Mouse (Mus musculus) heart, embryonic 16.5 days (tissue): Measurements from ENCODE around the gene Ror2. TPM values are rescaled to one million over a fixed set of nuclear protein-coding genes. Genes with fewer than 3 reads are reported as not detected.

ENCODE experiments used
- ATAC-seq: fragments of 200-750 bp; cut with Nextera tagmentation; replicated peaks from 2 replicates; pipeline ENCODE4 v1.8.0; 2017; ENCODE audit warnings: moderate number of reproducible peaks; ENCODE audit not compliant: insufficient read depth, low FRiP score; ENCODE audit errors: extremely low read depth
- H3K27ac ChIP-seq: fragments of 300-500 bp; sonication (generic); 2 replicates; pipeline ENCODE4 v1.5.1; 2014; ENCODE audit warnings: mild to moderate bottlenecking, low read length, control low read depth, moderate library complexity
- H3K27me3 ChIP-seq: fragments of 300-500 bp; sonication (generic); 2 replicates; pipeline ENCODE4 v1.6.1; 2014; ENCODE audit warnings: low read length, mixed read lengths; ENCODE audit not compliant: control insufficient read depth, insufficient read depth
- H3K36me3 ChIP-seq: fragments of 300-500 bp; sonication (generic); 2 replicates; pipeline ENCODE4 v1.6.1; 2014; ENCODE audit not compliant: control insufficient read depth, insufficient read depth
- H3K4me1 ChIP-seq: fragments of 300-500 bp; sonication (generic); 2 replicates; pipeline ENCODE4 v1.6.1; 2014; ENCODE audit warnings: low read length, mixed read lengths; ENCODE audit not compliant: control insufficient read depth, insufficient read depth
- H3K4me2 ChIP-seq: fragments of 300-500 bp; sonication (generic); 2 replicates; pipeline ENCODE4 v1.6.1; 2014; ENCODE audit warnings: low read depth, mild to moderate bottlenecking, control low read depth, low read length
- H3K4me3 ChIP-seq: fragments of 300-500 bp; sonication (generic); 2 replicates; pipeline ENCODE4 v1.5.1; 2014; ENCODE audit warnings: mild to moderate bottlenecking, control low read depth, low read length
- H3K9ac ChIP-seq: fragments of 300-500 bp; sonication (generic); 2 replicates; pipeline ENCODE4 v1.6.1; 2014; ENCODE audit warnings: low read length, control low read depth
- H3K9me3 ChIP-seq: fragments of 300-500 bp; sonication (generic); replicated peaks from 2 replicates; pipeline ENCODE4 v1.6.1; 2016; ENCODE audit warnings: low read length; ENCODE audit not compliant: control insufficient read depth
- WGBS: fragments of 180-500 bp; shearing (Covaris S2); extraction: QIAGEN DNeasy Blood & Tissue Kit; methylation state at CpG from one replicate; pipeline ENCODE4 v1.1.7; 2014; 5-methylcytosine and 5-hydroxymethylcytosine counted together
- polyA plus RNA-seq: library from polyadenylated mRNA; unstranded; fragments of >200 nt; fragmentation: Nextera tagmentation; extraction: Ambion mirVana; gene quantifications from 2 replicates; pipeline ENCODE4 v1.2.1, GENCODE M21; 2015

Gene Ror2
- polyA plus RNA-seq, 1 experiment from 2014 or later, result 13.5 TPM

DNA sequence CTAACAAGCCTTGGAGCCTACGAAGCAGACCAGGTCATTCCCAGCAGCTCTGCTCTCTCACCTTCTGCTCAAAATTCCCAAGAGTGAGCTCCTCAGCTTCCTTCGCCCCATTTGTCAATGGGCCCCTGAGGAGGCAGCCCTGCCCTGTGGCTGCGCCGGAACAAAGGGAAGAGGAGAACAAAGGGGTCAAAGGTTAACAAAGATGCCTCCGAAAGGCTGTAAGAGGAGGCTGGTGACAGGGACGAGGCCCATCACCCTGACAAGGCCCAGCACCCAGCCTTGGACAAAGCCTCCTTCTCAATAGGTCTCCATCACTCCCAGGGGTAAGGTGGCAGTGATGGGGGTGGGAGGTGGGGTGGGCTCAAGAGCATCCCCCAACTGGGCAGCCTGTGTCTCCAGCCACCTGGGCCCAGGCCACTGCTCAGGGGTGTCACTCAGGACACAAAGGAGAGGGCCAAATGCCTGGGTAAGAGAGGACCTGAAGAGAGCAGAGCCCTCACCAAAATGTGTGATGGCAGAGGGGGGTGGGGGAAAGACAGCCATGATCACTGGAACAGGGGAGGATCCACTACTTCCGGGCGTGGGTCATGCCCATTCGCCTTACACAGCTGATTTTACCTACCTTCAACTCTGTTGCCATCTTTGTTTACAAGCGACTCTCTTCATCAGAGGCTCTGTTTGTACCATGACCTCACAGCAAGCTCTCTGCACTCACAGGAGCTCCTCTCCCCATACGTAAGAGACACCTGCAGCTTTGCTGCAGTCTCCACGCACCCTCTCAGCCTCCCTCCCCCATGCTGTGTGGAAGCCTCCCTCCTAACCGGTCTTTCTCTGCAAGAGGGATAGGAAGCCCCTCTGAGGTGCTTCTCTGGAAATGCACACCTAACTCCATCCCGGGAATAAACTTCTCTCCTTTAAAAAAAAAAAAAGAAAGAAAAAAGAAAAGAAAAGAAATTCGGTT is 51.8 kb downstream of the Ror2 start:
- H3K4me3 ChIP-seq, result no peak overlapping the region
- WGBS, result 65% methylated on average over 15 of the region's 15 CpGs
- H3K9me3 ChIP-seq, result no peaks in the 10 kb centered on the region
- peak overlapping the region; percentile 25; the same call in 1 of the 2 replicates for H3K27ac ChIP-seq
- H3K4me2 ChIP-seq, result no peak overlapping the region
- H3K36me3 ChIP-seq, result no peaks in the 10 kb centered on the region
- no peaks in the 10 kb centered on the region for H3K27me3 ChIP-seq
- ATAC-seq, result no peak
- H3K4me1 ChIP-seq, result peaks cover 64% of the 10 kb centered on the region
- H3K9ac ChIP-seq, result no peak overlapping the region

DNA sequence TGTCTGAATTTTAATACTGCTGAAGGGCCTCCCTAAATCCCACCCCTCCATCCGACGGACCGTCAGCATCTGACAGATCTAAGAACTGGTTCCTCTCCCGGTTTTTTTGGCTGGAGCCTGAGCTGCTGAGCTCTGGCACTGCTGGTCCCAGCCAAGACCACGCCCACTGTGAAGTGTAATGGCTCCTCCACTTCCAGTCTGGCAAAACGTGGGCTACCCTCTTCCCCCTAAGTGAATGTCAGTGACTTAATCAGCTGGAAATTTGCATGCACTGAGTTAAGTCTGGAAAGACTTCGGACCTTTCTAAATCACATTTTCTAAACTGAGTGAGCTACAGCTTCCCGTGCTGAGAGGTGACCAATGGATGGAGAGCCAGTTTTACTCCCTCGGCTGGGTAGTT is 52.5 kb downstream of the Ror2 start:
- no peak; the same call in 1 of the 2 replicates for ATAC-seq
- peak overlapping the region; percentile 13; the same call in 1 of the 2 replicates for H3K4me2 ChIP-seq
- H3K9ac ChIP-seq, result no peak overlapping the region

DNA sequence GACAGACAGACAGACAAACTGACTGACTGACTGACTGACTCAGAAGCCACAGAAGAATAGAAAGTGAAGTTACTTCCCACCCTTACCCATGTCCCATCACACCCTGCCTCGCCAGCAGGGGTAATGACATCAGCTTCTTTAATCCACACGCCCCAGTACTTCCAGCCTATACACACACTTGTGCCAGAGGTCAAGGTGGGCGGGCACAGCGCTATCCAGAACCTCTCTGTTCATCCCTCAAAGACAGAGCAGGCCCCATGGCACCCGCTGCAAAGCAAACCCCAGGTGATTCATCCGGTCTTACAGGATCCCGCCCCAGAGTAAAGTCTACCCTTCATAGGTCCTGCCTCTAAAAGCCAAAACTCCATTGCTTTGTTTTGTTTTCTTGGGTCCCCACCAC is 53.5 kb downstream of the Ror2 start:
- ATAC-seq, result no peak
- 55% methylated on average over 7 of the region's 7 CpGs for WGBS
- H3K4me2 ChIP-seq, result no peak overlapping the region
- H3K9me3 ChIP-seq, result no peaks in the 10 kb centered on the region
- no peaks in the 10 kb centered on the region for H3K36me3 ChIP-seq
- no peaks in the 10 kb centered on the region for H3K27me3 ChIP-seq
- H3K4me3 ChIP-seq, result no peak overlapping the region
- no peak overlapping the region for H3K9ac ChIP-seq
- H3K27ac ChIP-seq, result no peak overlapping the region
- H3K4me1 ChIP-seq, result peaks cover 65% of the 10 kb centered on the region

More for the DNA sequence above, 52.5 kb downstream of the Ror2 start:
- Histone ChIP-seq H3K27ac (peak overlapping the region; percentile 25; the same call in 1 of the 2 replicates), H3K36me3 (no peaks in the 10 kb centered on the region), H3K9me3 (no peaks in the 10 kb centered on the region), H3K4me1 (peaks cover 64% of the 10 kb centered on the region), H3K4me3 (no peak overlapping the region), H3K27me3 (no peaks in the 10 kb centered on the region)
- 19% methylated on average over 9 of the region's 9 CpGs for whole genome bisulfite sequencing

DNA sequence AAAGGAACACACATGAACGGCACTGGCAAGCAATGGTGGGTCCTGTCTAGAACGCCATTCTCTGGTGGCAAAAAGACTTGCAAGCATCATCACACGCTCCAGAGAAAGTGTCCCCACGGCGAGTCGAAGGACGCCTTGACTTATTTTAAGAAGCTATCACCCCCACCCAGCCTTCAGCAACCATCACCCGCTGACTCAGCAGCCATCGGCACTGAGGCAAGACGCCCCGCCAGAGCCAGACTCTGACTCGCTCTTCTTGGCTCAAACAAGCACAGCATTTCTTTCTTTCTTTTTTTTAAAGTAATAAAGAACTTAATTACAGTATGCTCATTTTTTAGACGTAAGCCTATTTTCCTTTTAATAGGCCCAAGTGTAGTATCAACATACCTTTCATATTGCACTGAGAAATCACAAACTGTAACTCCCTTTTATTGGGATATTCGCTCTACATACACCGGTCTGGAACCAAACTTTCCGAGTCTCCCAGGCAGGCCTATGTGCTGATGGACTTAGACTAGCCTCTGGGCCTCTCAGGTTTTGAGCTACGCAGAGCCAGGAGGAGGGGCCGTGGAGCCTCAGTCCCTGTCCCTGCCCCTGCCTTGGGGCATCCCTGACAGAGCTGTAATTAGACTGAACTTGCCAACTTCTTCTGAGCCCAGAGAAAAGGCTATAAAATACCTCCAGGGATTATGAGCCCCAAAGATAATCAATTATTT is 55.3 kb downstream of the Ror2 start:
- Histone ChIP-seq H3K4me1 (peaks cover 63% of the 10 kb centered on the region), H3K4me2 (no peak overlapping the region), H3K27me3 (no peaks in the 10 kb centered on the region), H3K4me3 (no peak overlapping the region), H3K9me3 (no peaks in the 10 kb centered on the region), H3K36me3 (no peaks in the 10 kb centered on the region), H3K9ac (no peak overlapping the region), H3K27ac (no peak overlapping the region)
- ATAC-seq, result no peak
- WGBS, result 54% methylated on average over 18 of the region's 18 CpGs

DNA sequence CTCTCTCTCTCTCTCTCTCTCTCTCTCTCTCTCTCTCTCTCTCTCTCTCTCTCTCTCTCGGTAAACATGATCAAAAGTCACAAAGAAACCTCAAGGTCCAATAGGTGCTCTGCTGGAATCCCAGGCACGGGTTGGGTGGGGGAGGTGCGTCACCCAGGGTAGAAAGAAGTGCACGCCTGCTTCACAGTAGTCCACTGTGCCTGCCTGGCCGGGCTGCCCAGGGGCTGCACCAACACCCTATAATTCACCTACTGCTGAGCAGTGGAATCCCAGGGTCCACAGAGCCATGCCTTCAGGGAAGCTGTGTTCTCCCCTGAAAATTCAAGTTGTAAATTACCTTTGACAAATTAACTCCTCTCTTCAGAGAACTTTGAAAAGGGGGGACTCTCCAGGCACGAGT is 58.9 kb downstream of the Ror2 start:
- H3K4me1 ChIP-seq, result peaks cover 32% of the 10 kb centered on the region
- H3K4me2 ChIP-seq, result peak overlapping the region; percentile 48
- no peak overlapping the region for H3K4me3 ChIP-seq
- H3K36me3 ChIP-seq, result no peaks in the 10 kb centered on the region
- 35% methylated on average over 6 of the region's 6 CpGs for WGBS
- H3K27ac ChIP-seq, result peak overlapping the region; percentile 71
- no peaks in the 10 kb centered on the region for H3K27me3 ChIP-seq
- H3K9me3 ChIP-seq, result peaks cover 9% of the 10 kb centered on the region; the same call in 1 of the 2 replicates
- 0 out of 2 replicates have a peak, but pooled peaks have one; percentile 47 for ATAC-seq
- peak overlapping the region; percentile 20; the same call in 1 of the 2 replicates for H3K9ac ChIP-seq

DNA sequence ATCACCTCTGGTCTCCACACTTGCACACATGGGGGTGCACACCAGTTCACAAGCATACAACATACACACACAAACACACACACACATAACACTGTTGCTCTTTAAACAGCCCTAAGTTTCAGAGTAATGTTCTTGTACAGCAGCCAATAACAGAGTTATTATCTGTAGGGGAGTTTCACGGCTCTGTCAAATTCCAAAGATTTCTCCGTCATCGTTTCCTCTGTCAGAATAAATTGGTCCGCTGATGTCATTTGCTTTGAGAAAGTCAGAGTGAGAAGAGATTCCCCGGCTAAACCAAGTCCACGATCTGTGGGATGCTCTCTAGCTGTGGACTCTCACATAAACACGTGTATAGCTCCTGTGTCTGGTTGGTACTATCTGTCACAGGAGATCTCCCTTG is 59.5 kb downstream of the Ror2 start:
- Histone ChIP-seq H3K9ac (0 out of 2 replicates have a peak overlapping the region, but pooled peaks have one; percentile 3), H3K27me3 (no peaks in the 10 kb centered on the region), H3K4me3 (no peak overlapping the region), H3K4me1 (peaks cover 26% of the 10 kb centered on the region), H3K4me2 (peak overlapping the region; percentile 48), H3K36me3 (no peaks in the 10 kb centered on the region), H3K27ac (peak overlapping the region; percentile 71), H3K9me3 (peaks cover 9% of the 10 kb centered on the region; the same call in 1 of the 2 replicates)
- peak; percentile 59 for ATAC-seq
- WGBS, result 25% methylated on average over 7 of the region's 7 CpGs

DNA sequence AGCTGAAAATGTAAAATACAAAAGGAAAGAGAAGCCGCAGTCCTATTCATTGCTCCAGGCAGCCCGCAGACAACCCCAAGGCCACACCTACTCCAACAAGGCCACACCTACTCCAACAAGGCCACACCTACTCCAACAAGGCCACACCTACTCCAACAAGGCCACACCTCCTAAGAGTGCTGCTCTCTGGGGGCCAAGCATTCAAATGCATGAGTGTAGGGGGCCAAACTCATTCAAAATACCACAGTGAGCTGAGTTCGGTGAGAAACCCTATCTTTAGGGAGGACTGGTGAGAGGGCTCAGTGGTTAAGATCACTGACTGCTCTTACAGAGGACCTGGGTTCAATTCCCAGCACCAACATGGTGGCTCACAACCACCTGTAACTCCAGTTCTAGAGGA is 60.0 kb downstream of the Ror2 start:
- WGBS, result 92% methylated on average over 3 of the region's 3 CpGs
- Histone ChIP-seq H3K27ac (peak overlapping the region; percentile 71), H3K4me2 (no peak overlapping the region)

DNA sequence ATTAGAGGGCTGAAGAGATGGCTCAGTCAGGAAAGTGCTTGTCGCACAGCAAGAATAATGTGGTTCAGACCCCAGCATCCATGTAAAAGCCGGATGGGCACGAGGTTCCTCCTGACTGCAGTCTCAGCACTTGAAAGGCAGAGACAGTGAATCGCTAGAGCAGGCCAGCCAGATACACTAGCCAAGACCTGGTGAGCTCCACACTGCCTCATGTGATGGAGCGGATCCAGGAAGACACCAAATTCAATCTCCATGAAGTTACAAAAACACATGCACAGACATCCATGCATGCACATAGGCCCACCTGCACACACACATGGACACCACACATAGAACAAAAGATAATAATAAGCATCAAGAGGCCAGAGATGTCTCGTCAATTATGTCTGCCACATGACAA is 64.7 kb downstream of the Ror2 start:
- H3K9ac ChIP-seq, result no peak overlapping the region
- H3K9me3 ChIP-seq, result peaks cover 9% of the 10 kb centered on the region; the same call in 1 of the 2 replicates
- no peak overlapping the region for H3K4me3 ChIP-seq
- no peak for ATAC-seq
- peaks cover 12% of the 10 kb centered on the region for H3K4me1 ChIP-seq
- H3K36me3 ChIP-seq, result no peaks in the 10 kb centered on the region
- H3K27ac ChIP-seq, result no peak overlapping the region
- H3K27me3 ChIP-seq, result no peaks in the 10 kb centered on the region
- WGBS, result 80% methylated on average over 6 of the region's 6 CpGs
- no peak overlapping the region for H3K4me2 ChIP-seq

More for the DNA sequence above, 60.0 kb downstream of the Ror2 start:
- Histone ChIP-seq H3K4me3 (no peak overlapping the region), H3K27me3 (no peaks in the 10 kb centered on the region), H3K9me3 (peaks cover 9% of the 10 kb centered on the region; the same call in 1 of the 2 replicates), H3K4me1 (peaks cover 21% of the 10 kb centered on the region), H3K36me3 (no peaks in the 10 kb centered on the region), H3K9ac (no peak overlapping the region)
- ATAC-seq, result no peak
